Mouse (Mus musculus) heart, embryonic 16.5 days (tissue): Measurements from ENCODE around the gene Mmp10. TPM values are rescaled to one million over a fixed set of nuclear protein-coding genes. Genes with fewer than 3 reads are reported as not detected.

Experiments
- ATAC-seq: fragments of 200-750 bp; cut with Nextera tagmentation; replicated peaks from 2 replicates; pipeline ENCODE4 v1.8.0; 2017; ENCODE audit warnings: moderate number of reproducible peaks; ENCODE audit not compliant: insufficient read depth, low FRiP score; ENCODE audit errors: extremely low read depth
- H3K27ac ChIP-seq: fragments of 300-500 bp; sonication (generic); 2 replicates; pipeline ENCODE4 v1.5.1; 2014; ENCODE audit warnings: mild to moderate bottlenecking, low read length, control low read depth, moderate library complexity
- H3K27me3 ChIP-seq: fragments of 300-500 bp; sonication (generic); 2 replicates; pipeline ENCODE4 v1.6.1; 2014; ENCODE audit warnings: low read length, mixed read lengths; ENCODE audit not compliant: control insufficient read depth, insufficient read depth
- H3K36me3 ChIP-seq: fragments of 300-500 bp; sonication (generic); 2 replicates; pipeline ENCODE4 v1.6.1; 2014; ENCODE audit not compliant: control insufficient read depth, insufficient read depth
- H3K4me1 ChIP-seq: fragments of 300-500 bp; sonication (generic); 2 replicates; pipeline ENCODE4 v1.6.1; 2014; ENCODE audit warnings: low read length, mixed read lengths; ENCODE audit not compliant: control insufficient read depth, insufficient read depth
- H3K4me2 ChIP-seq: fragments of 300-500 bp; sonication (generic); 2 replicates; pipeline ENCODE4 v1.6.1; 2014; ENCODE audit warnings: low read depth, mild to moderate bottlenecking, control low read depth, low read length
- H3K4me3 ChIP-seq: fragments of 300-500 bp; sonication (generic); 2 replicates; pipeline ENCODE4 v1.5.1; 2014; ENCODE audit warnings: mild to moderate bottlenecking, control low read depth, low read length
- H3K9ac ChIP-seq: fragments of 300-500 bp; sonication (generic); 2 replicates; pipeline ENCODE4 v1.6.1; 2014; ENCODE audit warnings: low read length, control low read depth
- H3K9me3 ChIP-seq: fragments of 300-500 bp; sonication (generic); replicated peaks from 2 replicates; pipeline ENCODE4 v1.6.1; 2016; ENCODE audit warnings: low read length; ENCODE audit not compliant: control insufficient read depth
- WGBS: fragments of 180-500 bp; shearing (Covaris S2); extraction: QIAGEN DNeasy Blood & Tissue Kit; methylation state at CpG from one replicate; pipeline ENCODE4 v1.1.7; 2014; 5-methylcytosine and 5-hydroxymethylcytosine counted together
- polyA plus RNA-seq: library from polyadenylated mRNA; unstranded; fragments of >200 nt; fragmentation: Nextera tagmentation; extraction: Ambion mirVana; gene quantifications from 2 replicates; pipeline ENCODE4 v1.2.1, GENCODE M21; 2015

Gene Mmp10
- polyA plus RNA-seq, result not detected in 2 replicates

- no peak within 1 kb of the TSS for H3K9ac ChIP-seq
- H3K36me3 ChIP-seq, result no peaks in the 10 kb centered on the region
- WGBS, result 69% methylated on average over 3 of the region's 3 CpGs
- H3K27me3 ChIP-seq, result no peaks in the 10 kb centered on the region
- no peak within 1 kb of the TSS for H3K4me2 ChIP-seq
- H3K27ac ChIP-seq, result no peak within 1 kb of the TSS
- ATAC-seq, result no peak
- no peak within 1 kb of the TSS for H3K4me3 ChIP-seq
- no peaks in the 10 kb centered on the region for H3K9me3 ChIP-seq
- H3K4me1 ChIP-seq, result no peaks in the 10 kb centered on the region
Measured at GRCm38 (mm10) chr9:7502051-7502450, at the start of gene Mmp10. Gene Mmp10 (plus strand): TSS chr9:7502352.

GRCm38 (mm10) chr9:7453302-7453701 is 48.9 kb upstream of the Mmp10 start:
- no peak overlapping the region for H3K4me3 ChIP-seq
- H3K9ac ChIP-seq, result no peak overlapping the region
- H3K9me3 ChIP-seq, result no peaks in the 10 kb centered on the region
- H3K4me1 ChIP-seq, result no peaks in the 10 kb centered on the region
- no peak for ATAC-seq
- H3K36me3 ChIP-seq, result no peaks in the 10 kb centered on the region
- H3K27me3 ChIP-seq, result no peaks in the 10 kb centered on the region
- 98% methylated on average over 2 of the region's 2 CpGs for WGBS
- H3K4me2 ChIP-seq, result no peak overlapping the region
- H3K27ac ChIP-seq, result no peak overlapping the region

- Histone ChIP-seq H3K36me3 (no peaks in the 10 kb centered on the region), H3K4me1 (no peaks in the 10 kb centered on the region), H3K4me3 (no peak overlapping the region), H3K9me3 (no peaks in the 10 kb centered on the region), H3K9ac (no peak overlapping the region), H3K27me3 (no peaks in the 10 kb centered on the region), H3K27ac (no peak overlapping the region), H3K4me2 (no peak overlapping the region)
- no peak for ATAC-seq
- 94% methylated on average over 1 of the region's 1 CpGs for WGBS
Measured at GRCm38 (mm10) chr9:7470262-7470661, 31.9 kb upstream of the Mmp10 start.

GRCm38 (mm10) chr9:7483684-7484394 is 18.3 kb upstream of the Mmp10 start:
- no peak overlapping the region for H3K9ac ChIP-seq
- no peak for ATAC-seq
- no peaks in the 10 kb centered on the region for H3K27me3 ChIP-seq
- H3K9me3 ChIP-seq, result no peaks in the 10 kb centered on the region
- 67% methylated on average over 5 of the region's 5 CpGs for WGBS
- no peak overlapping the region for H3K4me2 ChIP-seq
- H3K4me3 ChIP-seq, result no peak overlapping the region
- no peaks in the 10 kb centered on the region for H3K4me1 ChIP-seq
- H3K36me3 ChIP-seq, result no peaks in the 10 kb centered on the region
- no peak overlapping the region for H3K27ac ChIP-seq

- Histone ChIP-seq H3K9ac (no peak overlapping the region), H3K4me3 (no peak overlapping the region), H3K27me3 (no peaks in the 10 kb centered on the region), H3K4me2 (no peak overlapping the region), H3K4me1 (no peaks in the 10 kb centered on the region), H3K9me3 (no peaks in the 10 kb centered on the region), H3K36me3 (no peaks in the 10 kb centered on the region), H3K27ac (no peak overlapping the region)
- WGBS, result 78% methylated on average over 3 of the region's 3 CpGs
- ATAC-seq, result no peak
Measured at GRCm38 (mm10) chr9:7501138-7501537, 1.0 kb upstream of the Mmp10 start.

- Histone ChIP-seq H3K9ac (no peak overlapping the region), H3K27me3 (no peaks in the 10 kb centered on the region), H3K9me3 (no peaks in the 10 kb centered on the region), H3K4me1 (no peaks in the 10 kb centered on the region), H3K4me2 (no peak overlapping the region), H3K4me3 (no peak overlapping the region), H3K36me3 (no peaks in the 10 kb centered on the region), H3K27ac (no peak overlapping the region)
- ATAC-seq, result no peak
- 72% methylated on average over 7 of the region's 7 CpGs for WGBS
Measured at GRCm38 (mm10) chr9:7507321-7507876, 5.2 kb downstream of the Mmp10 start.

GRCm38 (mm10) chr9:7509619-7510233 is 7.6 kb downstream of the Mmp10 start:
- Histone ChIP-seq H3K4me1 (no peaks in the 10 kb centered on the region), H3K27ac (no peak overlapping the region), H3K4me2 (no peak overlapping the region), H3K4me3 (no peak overlapping the region), H3K9me3 (no peaks in the 10 kb centered on the region), H3K36me3 (no peaks in the 10 kb centered on the region), H3K9ac (no peak overlapping the region), H3K27me3 (no peaks in the 10 kb centered on the region)
- WGBS, result 77% methylated on average over 10 of the region's 10 CpGs
- no peak for ATAC-seq

- Histone ChIP-seq H3K9ac (no peak overlapping the region), H3K9me3 (no peaks in the 10 kb centered on the region), H3K36me3 (no peaks in the 10 kb centered on the region), H3K4me3 (no peak overlapping the region), H3K4me2 (no peak overlapping the region), H3K27me3 (no peaks in the 10 kb centered on the region), H3K27ac (no peak overlapping the region), H3K4me1 (no peaks in the 10 kb centered on the region)
- WGBS, result 64% methylated on average over 4 of the region's 4 CpGs
- ATAC-seq, result no peak
Measured at GRCm38 (mm10) chr9:7517944-7518571, 15.9 kb downstream of the Mmp10 start.
